Mouse (Mus musculus) urinary bladder, postnatal 25 days (tissue): Measurements from ENCODE around the gene Rbm18.

Source experiments
- DNase-seq: peaks from one replicate; pipeline ENCODE4 v3.0.0; 2022; ENCODE audit warnings: low spot score

Rbm18 gene

DNA sequence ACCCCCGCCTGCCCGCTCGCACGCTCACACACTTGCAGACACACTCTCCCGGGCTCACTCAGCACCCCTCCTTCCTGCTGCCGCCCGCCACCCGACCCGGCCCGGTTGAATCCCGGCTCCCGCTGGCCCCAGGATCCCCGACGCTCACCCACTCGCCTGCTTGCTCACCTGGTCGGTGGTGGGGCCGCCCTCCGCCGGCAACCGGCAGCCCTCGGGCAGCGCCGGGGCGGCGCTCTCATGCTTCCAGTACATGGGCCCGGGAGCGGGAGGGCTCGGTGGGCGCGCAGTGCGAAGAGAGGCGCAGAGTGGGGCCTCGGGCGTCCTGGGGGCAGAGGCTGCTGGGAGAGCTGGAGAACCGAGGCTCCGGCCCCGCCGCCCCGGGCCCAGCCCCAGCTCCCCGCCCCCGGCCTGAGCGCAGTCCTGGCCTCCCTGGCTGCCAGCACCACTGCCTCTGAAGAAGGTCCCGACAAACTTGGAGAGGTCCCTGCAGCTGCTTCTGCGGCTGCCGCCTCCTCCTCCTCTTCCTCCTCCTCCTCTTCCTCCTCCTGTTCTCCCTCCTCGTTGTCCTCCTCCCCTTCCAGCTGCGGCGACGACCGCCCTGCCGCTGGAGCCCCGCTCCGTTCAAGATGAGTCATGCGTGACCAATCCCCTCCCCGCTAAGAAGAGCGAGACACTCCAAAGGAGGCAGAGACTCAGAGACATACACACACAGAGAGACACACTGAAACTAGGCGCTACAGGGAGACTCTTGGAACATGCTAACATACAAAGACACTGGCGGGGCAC is 31.4 kb downstream of the Rbm18 start, which contains the start of gene Lhx6:
TSS of gene Lhx6 (minus strand) at position 453 of the 786 bp plus-strand sequence.
- no peak for DNase-seq

DNA sequence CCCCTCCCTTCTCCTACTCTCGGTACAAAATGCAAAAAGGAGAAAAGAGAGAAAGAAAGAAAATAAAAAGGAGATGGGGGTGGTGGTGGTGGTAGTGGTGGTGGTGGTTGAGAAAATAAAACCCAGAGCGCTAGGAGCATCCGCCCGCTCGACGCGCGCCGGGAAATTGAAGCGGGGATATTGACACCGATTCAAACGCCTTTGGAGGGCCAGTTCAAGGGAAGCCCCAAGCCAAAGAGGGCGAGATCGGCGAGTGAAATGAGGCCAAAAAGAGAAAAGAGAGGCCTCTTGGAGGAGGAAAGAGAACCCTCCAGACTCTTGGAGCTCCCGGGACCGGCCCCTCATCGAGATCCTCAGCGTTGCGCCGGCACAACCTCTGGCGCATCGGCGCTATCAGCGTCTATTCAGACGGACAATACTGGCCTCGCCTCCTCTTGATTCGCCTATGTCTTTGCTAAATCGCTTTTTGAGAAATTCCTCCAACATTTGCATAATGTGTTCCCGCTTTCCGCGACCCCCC is 32.1 kb downstream of the Rbm18 start:
- no peak for DNase-seq

DNA sequence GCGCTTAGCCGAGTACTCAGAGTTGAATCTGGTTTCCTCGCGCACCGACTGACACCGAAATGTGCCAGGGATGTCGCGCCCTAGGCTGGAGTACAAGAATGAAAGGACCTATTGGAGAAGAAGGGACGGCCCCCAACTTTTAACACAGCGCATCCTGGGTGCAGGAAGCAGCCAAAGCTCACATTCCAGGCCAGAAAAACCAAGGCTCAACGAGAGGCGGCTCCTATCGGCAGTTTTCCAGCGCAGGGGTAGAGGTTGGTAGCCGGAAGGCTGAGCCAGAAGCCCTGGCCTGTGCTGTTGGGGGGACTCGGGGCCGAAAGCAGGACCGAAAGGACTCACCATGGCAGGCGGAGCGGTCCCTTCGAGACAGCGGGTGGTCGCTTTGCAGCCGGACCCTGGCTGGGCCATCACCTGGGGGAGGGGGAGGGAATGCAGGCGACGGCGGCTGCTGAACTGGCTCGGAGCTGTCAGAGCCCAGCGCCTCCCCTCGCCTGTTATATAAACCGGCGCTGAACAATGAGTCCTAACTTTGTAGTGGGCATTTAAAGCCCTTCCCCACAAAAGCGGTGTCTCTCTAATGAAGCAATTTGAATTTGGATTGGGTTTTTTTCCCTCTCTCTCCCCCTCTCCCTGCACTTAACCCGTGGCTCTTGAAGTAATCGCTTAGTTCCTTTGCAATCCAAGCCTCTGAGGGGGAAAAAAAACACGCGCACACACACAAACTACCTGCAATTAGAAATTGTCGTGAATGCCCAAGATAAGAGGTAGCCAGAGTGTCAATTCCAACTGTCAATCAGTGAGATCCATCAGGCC is 32.8 kb downstream of the Rbm18 start:
- no peak for DNase-seq

DNA sequence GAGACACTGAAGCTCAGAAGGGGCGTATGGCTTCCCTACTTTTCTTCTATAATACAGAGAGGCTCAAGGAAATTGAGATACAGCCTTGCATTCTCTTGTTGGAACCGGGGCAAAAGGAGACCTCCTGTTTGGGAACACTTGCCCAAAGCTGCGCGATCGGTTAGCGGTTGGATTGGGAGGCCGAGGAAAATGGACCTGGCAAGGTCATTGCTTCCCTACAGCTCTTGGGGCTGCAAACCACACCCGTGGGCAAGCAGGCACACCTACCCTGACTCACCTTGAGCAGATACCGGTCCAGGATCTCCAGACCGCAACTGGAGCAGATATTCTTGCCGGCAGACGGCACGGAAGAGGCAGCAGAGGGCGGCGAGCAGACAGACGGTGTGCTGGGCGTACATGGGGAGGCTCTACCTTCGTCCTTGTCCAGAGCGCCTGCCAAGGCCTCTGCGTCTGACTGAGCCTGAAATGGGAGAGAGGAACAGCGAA is 33.5 kb downstream of the Rbm18 start:
- no peak for DNase-seq

DNA sequence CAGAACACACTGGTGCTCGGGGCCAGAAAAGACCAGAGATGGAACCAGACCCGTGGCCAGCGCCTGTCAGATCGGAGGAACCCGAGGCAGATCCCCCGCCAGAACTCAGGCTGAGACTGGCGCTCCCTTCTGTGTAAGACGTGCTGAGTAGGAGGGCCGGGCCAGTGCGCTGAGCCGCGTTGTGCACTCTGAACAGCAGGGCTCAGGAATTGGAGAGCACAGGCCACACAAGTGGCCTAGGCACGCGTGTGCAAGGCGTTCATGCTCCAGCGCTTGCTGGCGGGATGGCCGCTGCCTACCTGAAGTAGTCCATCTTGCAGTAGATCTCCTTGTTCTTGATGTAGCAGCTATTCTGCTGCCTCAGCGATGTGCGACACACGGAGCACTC is 34.0 kb downstream of the Rbm18 start:
- no peak for DNase-seq

DNA sequence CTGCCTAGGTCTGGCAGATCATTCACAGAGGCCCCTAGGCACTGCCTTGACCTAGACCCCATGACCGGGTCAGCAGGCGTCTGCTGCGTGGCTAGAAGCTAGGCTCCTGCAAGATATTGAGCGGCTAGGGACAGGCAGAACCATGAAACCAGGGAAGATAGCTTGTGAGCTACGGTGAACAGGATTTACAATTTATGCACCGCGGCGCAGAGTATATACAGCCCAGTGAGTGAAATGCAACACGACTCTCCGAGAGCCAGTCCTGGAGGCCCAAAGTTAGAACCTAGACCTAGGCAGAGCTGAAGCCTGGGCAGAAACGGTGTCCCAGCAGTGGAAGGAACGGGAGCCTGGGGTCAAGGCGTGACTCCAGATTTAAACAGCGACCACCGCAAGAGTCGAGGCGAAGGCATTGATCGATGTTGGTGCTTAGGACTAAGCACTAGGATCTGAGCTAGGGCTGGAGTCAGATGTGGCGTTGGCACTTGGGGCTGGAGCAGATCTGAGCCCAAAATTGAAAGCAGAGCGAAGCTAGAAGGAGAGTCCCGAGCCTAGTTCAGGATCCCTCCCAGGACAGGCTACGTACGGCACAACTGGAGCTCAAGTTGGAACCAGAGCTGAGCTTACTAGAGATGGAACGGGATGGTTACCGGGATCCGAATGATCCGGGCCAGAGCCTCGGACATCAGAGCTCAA is 34.6 kb downstream of the Rbm18 start:
- DNase-seq, result no peak

DNA sequence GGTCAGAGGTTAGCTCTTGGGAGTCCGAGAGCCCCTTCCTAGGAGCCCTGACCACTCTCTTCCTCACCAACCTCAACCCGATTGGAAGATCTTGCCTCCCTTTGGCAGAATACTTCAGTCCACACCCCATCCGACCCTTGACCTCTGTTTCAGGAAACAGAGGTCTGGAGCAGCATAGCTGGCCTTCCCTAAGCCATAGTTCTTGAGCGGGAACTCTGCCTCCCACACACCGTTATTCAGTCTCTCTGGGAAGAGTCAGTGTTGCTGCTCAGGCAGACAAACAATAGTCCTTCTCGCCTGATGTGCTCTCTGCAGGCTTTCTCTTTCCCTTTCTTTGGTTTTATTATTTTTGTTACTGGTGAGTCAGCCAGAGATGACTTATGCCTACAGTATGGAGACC is 36.8 kb downstream of the Rbm18 start:
- DNase-seq, result no peak

DNA sequence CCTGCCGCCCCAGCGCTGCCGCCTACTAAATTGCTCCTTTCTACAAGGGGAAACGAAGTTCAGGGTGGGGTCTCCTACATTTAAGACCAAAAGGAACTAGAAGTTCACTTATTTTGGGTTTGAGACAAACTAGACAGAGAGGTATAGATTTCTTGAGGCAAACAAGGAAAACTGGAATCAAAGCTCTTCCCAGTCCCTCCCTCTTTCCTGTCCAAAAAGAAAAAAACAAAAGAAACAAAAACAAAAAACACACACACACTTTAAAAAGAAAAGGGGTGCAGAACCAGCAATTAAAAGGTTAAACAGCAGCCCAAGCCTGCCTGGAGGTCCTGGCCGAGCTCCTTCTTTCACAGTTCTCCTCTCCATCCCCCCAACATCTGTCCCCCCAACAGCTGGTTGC is 38.6 kb downstream of the Rbm18 start:
- DNase-seq, result no peak

DNA sequence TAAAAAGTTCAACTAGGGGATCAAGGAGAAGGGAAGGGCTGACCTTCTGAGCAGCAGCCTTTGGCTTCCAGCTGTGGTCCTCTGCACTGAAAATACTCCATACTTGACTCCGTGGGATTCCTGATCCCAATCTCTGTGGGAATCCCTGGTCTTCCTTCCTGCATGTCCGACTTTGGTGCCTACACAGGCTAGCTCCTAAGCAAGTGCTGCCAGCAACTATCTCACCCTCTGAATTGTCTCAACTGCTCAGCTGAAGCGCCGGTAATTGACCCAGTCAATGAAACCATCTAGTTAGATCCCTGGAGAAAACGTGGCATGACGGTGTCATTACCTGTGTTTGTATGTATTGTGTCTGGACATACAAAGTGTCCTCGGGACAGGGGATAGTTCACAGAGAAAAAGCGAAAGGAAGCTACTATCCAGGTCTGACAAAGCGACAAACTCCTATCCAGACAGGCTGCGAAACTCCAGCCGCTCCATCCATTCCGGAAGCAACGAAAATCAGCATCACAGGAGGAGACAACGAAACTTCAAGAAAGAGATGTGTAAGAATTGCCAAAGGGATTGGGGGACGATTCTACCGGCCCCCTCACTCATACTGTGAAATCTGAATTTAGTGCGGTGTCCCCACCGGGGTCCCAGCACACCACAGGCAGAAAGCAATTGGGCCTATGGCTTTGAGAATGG is 39.3 kb downstream of the Rbm18 start:
- DNase-seq, result no peak

DNA sequence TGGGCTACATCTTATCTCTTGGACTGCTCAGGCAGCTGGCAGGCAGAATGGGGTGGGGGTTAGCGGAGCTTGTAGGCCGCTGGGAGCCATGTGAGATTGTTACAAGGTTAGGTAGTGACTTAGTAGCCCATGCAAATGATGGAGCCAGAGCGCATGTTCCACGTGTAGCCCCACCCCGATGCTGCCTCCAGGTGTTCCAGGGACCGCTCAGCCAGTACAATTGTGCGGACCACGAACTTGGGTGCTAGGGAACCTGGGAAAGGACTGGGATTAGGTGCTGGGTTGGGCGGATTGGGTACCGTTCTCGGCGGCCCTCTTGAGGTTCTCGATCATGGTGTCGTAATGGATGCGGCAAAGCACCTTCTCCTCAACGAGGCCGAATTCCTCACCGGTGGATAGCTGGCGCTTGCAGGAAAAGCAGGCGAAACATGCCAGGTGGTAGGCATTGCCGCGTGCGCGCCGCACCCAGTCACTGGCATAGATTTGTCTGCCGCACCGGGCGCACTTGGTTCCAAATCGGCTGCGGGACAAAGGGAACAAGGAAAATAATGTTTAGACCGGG is 42.6 kb downstream of the Rbm18 start:
- DNase-seq, result no peak

DNA sequence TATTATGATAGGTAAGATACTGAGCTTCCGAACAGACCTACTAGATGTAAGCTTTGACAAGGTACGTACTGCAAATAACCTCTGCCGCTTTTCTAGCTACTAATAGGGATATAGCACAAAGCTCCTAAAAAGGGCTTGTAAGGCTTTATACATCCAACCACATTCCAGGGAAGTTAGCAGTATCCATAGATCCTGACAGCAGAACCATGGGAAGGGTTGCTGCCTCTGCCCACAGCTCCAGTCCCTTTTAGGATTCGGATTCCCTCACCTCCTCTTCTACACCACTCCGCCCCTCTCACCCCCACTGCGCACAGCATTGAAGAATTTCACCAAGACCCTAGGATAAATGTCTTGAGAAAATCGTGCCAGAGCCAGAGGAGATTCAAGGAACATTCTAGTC is 43.3 kb downstream of the Rbm18 start:
- no peak for DNase-seq

DNA sequence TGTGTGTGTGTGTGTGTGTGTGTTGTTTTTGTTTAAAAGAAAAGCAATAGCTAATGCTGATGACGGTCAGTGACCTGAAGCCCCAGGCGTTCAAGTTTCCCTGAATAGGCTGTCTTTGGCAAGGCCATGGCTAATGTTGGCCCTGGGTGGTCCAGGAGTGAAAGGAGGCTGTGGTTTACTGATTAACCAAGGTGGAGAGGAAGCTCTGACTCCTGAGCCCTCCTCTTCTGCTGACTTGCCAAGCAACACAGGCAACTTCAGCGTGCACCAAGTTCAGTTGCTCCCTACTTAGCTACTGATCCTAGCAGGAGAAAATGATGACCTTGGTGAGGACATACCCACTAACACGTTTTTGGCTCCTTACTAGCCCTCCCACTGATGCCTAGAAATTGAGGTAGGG is 43.8 kb downstream of the Rbm18 start:
- no peak for DNase-seq

DNA sequence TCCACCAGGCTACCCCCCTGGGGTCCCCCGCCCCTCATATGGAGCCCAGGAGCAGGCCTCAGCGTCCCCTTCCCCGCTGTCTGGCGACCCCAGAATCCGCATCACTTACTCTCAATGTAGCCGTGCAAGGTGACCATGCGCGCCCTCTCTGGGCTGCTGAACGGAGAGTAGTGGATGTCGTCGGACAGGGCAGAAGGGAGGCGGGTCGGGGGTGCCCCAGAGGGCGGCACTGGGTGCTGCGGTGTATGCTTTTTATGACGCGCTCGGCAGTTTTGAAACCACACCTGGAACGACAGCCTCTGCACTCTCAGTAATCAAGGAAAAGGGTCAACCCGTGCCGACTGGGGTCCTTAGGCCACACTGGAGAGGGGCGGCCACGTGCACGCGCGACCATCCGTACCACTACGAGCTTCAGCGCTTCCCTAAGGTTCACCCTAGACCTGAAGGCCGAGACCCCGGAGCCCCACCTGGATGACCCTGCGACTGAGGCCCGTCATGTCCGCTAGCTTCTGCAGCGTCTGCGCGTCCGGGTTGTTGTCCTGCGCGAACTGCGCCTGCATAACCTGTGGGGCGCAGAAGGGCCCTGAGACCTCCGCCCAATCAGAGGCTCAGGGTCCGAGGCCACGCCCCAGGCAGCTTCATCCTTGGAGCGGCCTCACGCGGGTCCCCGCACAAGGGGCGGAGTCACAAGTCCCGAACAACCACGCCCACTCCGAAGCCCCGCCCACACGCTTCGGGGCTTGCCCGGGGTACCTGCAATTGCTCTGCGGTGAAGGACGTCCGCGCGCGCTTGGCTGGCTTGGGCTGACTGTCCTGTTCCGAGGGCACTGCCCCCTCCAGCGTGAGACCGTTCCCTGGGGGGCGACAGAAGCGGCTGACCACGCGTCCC is 45.5 kb downstream of the Rbm18 start:
- peak; percentile 35 for DNase-seq

DNA sequence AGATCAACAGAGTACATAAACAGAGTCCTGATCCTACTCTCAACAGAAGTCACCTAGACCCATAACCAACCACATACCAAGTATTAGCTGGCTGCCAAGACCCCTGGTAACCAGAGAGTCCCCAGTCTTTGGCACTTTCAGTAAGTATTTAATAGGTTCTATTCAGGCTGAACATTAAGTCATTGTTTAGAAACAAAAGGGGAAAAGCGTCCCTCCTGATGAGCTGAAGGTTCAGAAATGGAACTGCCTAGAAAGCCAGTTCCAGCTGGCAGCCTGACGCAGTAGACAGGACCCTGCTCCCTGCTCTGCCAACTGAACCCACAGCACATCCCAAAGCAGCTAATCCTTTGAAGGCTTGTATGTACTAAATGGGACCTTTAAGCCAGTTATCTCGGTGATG is 47.4 kb downstream of the Rbm18 start:
- no peak for DNase-seq

DNA sequence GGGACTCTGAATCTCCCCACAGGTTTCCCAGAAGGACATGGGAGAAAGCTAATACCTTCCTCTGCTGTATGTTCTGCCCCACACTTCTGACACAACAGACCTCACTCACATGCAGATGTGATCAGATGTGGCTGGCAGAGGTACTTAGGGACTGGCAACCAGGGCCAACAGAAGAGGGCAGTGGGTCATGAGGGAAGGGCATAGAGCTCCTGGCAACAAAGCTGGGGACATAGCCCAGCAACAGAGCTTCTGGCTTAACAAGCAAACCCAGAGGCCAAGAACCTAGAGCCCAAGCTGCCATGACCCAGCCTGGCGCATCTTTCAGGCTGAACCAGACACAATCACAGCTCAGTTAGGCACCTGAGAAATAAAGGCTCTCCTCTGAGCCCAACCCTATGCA is 51.5 kb downstream of the Rbm18 start:
- DNase-seq, result no peak

DNA sequence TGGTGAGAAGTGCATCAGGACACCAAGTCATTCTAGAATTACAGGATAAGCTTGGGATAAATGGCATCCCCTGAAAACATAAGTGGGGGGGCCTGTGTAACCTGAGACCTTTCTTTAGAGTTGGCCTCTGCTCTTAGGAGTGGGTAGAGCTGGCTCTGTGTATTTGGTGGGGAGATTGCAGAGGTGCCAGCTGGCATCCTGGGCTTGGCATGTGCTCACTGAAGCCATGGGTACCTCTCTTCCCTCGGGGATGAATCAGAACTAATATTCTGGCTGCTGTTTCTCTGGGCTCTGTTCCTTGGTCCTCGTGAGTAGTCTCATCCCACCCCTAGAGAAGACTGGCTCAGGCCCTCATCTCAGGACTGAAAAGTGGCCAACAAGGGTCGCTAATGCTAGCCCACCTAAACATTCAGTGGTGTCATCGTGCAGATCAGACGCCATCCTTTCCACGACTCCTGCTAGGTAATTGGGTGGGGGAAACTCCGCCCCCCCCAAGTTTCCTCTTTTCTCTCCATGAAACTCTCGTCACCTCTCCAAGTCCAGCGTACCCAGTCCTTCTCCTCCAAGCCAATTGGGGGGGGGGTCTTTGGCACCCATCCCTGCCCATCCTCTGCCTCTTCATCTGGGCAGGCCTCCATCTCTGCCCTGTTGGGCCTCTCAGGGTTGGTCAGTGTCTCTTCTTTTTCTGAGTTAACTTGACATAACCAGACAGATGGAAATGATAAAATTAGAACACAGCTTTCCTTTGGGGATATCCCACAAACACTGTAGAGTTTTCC is 53.6 kb downstream of the Rbm18 start:
- no peak for DNase-seq

DNA sequence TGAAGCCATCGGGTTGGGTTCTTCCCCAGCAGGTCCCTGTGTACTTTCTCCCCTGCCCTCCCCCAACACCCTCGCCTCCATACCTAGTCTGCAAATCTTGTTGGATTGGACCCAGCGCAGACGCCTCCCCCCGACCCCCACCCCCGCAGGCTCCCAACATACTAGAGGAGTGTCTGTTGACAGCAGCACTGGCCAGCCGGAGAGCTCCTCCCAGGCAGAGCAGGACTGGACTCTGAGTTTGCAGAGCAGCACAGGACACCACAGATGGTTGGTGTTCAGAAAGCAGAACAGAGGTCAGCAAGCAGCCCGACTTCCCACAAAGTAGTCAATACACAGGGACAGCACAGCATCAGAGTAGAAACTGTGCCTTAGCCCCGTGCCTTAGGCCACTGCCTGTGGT is 55.1 kb downstream of the Rbm18 start:
- no peak for DNase-seq

DNA sequence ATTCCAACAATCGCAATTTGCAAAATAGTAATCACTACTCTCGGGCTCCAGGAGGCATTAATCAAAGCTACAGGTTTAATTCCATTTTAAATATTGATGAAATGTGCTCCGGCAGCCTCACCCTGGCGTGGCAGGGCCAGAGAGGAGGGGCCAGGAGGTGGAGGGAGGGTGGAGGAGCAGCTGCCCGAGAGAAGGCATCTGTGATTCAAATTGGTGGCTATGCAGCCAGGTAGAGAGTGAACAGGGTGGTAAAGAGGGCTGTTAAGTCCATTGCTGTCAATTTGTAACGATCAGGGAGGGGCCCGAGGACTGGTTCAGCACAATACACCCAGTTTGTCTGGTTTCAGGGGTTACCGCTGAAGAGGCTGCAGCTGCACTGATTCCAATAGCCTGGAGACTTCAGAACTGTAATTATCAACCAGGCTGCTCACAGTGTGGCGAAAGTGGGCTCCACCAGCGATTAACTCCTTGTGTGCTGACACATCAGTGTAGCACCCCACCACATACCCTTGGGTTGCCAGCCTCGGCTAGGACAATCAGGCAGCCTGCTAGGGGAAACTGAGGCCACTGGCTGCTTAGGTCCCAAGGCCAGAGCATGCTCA is 59.3 kb downstream of the Rbm18 start:
- DNase-seq, result no peak

DNA sequence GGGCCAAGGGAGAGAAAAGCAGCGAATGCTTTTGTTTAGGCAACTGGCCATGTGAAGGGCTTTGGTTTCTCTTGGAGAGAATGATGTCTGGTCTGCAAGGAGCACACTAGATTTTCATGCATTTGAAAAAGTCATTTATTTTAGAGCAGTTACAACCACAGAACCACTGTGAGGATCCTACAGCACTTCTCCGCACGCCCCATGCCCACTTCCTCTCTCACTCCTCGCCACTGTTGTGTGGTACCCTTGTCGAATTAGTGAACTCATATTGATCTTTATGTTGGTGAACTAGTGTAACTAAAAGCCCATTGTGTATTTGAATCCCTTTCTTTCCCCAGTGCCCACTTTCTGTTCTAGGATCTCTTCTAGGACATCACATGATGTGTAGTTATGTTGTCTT is 61.4 kb downstream of the Rbm18 start:
- DNase-seq, result no peak
